Mouse (Mus musculus): ENCODE measurements around the gene Gm27021. TPM values are rescaled to one million over a fixed set of nuclear protein-coding genes. Genes with fewer than 3 reads are reported as not detected.

The Gm27021 gene
- total RNA-seq, 1 experiment from 2014 or later = not detected

GRCm38 (mm10) chr8:120565151-120565711, 102.6 kb downstream of the Gm27021 start:
- DNase-seq = no peak

- peak; percentile 89 for DNase-seq
These were observed 103.7 kb downstream of the Gm27021 start for GRCm38 (mm10) chr8:120563851-120564837.

- no peak for DNase-seq
These were observed 104.5 kb downstream of the Gm27021 start for GRCm38 (mm10) chr8:120563348-120563724.

- DNase-seq = no peak
These were observed 105.1 kb downstream of the Gm27021 start for GRCm38 (mm10) chr8:120562680-120563347.

- DNase-seq = no peak
These were observed 106.1 kb downstream of the Gm27021 start for GRCm38 (mm10) chr8:120561539-120562435.

- no peak for DNase-seq
These were observed 107.3 kb downstream of the Gm27021 start for GRCm38 (mm10) chr8:120560535-120560934.

GRCm38 (mm10) chr8:120559654-120560053, 108.2 kb downstream of the Gm27021 start:
- no peak for DNase-seq

Other genes starting within 250 kb of the Gm27021 start
- gene Gins2, start 78.8 kb downstream of the Gm27021 start, total RNA-seq (2021) = 12.2 and 12.4 TPM in 2 replicates
- gene 1190005I06Rik, start 20.4 kb downstream of the Gm27021 start, total RNA-seq (2021) = 11.3 and 12.3 TPM in 2 replicates
- gene Cox4i1, start 143 bp upstream of the Gm27021 start, total RNA-seq (2021) = 1,243 and 1,285 TPM in 2 replicates
- gene Emc8, start 494 bp upstream of the Gm27021 start, total RNA-seq (2021) = 84.6 and 90.1 TPM in 2 replicates
- 26.9 and 51.2 TPM in 2 replicates for gene Irf8, start 68.3 kb upstream of the Gm27021 start, total RNA-seq (2021)

All from adrenal gland, postnatal 25 days (tissue).